Mouse (Mus musculus) gastrocnemius, adult 8-10 months (tissue): ENCODE results near the gene St6galnac6. TPM values are rescaled to one million over a fixed set of nuclear protein-coding genes. Genes with fewer than 3 reads are reported as not detected.

Experiments used
- microRNA-seq: library from miRNA; unstranded; fragments of <30 nt; microRNA quantifications from one replicate; pipeline ENCODE4 v1.2.0, GENCODE M21; 2022
- total RNA-seq, 4 experiments: library from RNA; stranded (reverse); gene quantifications; 2 replicates each; pipeline ENCODE4 v1.2.4; 2022

The St6galnac6 gene
- total RNA-seq, 4 experiments from 2014 or later = 48.6 to 61.3 (median 54.9) TPM

Small RNA genes lying within 50 kb of the gene (microRNA-seq; reads per million reads assigned to microRNA genes)
- not detected for gene Mir1954

Other genes starting within 250 kb of the St6galnac6 start
- gene Ciz1, start 247.4 kb upstream of the St6galnac6 start, total RNA-seq = 10 to 100 TPM; 18.3 to 28.1 (median 25.8) TPM
- 1 to 10 TPM; 2.6 to 5.9 (median 3.9) TPM for gene Dnm1, start 246.4 kb upstream of the St6galnac6 start, total RNA-seq
- 10 to 100 TPM; 40.1 to 46.1 (median 42.3) TPM for gene 1110008P14Rik, start 217.8 kb upstream of the St6galnac6 start, total RNA-seq
- 1 to 10 TPM in 1 of 4 experiments, under 1 TPM in 1, not detected in 2; 0.65 to 1.9 TPM for gene Lcn2, start 211.5 kb upstream of the St6galnac6 start, total RNA-seq
- gene Ptges2, start 203.8 kb upstream of the St6galnac6 start, total RNA-seq = 10 to 100 TPM; 33.8 to 40.1 (median 36.1) TPM
- gene Naif1, start 149.3 kb upstream of the St6galnac6 start, total RNA-seq = 1 to 10 TPM; 2.1 to 2.7 (median 2.3) TPM
- gene Slc25a25, start 148.3 kb upstream of the St6galnac6 start, total RNA-seq = 100 to 1,000 TPM in 1 of 4 experiments, 10 to 100 TPM in 3; 48.5 to 113 (median 60.4) TPM
- gene Fam102a, start 64.4 kb upstream of the St6galnac6 start, total RNA-seq = 1 to 10 TPM; 1.6 to 3.8 (median 2.9) TPM
- gene Dpm2, start 28.9 kb upstream of the St6galnac6 start, total RNA-seq = 10 to 100 TPM in 3 of 4 experiments, 1 to 10 TPM in 1; 9.2 to 15.0 (median 10.6) TPM
- gene Pip5kl1, start 24.9 kb upstream of the St6galnac6 start, total RNA-seq = not detected
- not detected for gene 9430097D07Rik, start 24.0 kb upstream of the St6galnac6 start, total RNA-seq
- gene St6galnac4, start 12.6 kb upstream of the St6galnac6 start, total RNA-seq = 10 to 100 TPM; 11.4 to 15.5 (median 13.8) TPM
- gene Ak1, start 22.0 kb downstream of the St6galnac6 start, total RNA-seq = 1,000 to 10,000 TPM; 1,455 to 1,877 (median 1,746) TPM
- 10 to 100 TPM; 17.4 to 26.6 (median 20.5) TPM for gene Eng, start 46.9 kb downstream of the St6galnac6 start, total RNA-seq
- gene Fpgs, start 104.4 kb downstream of the St6galnac6 start, total RNA-seq = 1 to 10 TPM; 4.2 to 5.8 (median 4.7) TPM
- 10 to 100 TPM; 17.0 to 22.2 (median 20.8) TPM for gene Cdk9, start 113.4 kb downstream of the St6galnac6 start, total RNA-seq
- 1 to 10 TPM; 3.3 to 6.6 (median 6.1) TPM for gene Sh2d3c, start 121.3 kb downstream of the St6galnac6 start, total RNA-seq
- gene 6330409D20Rik, start 141.3 kb downstream of the St6galnac6 start, total RNA-seq = not detected
- gene Tor2a, start 157.5 kb downstream of the St6galnac6 start, total RNA-seq = 1 to 10 TPM; 4.3 to 5.1 (median 4.6) TPM
- under 1 TPM in 1 of 4 experiments, not detected in 3; 0.09 TPM for gene Ttc16, start 175.9 kb downstream of the St6galnac6 start, total RNA-seq
- gene Ptrh1, start 176.1 kb downstream of the St6galnac6 start, total RNA-seq = 1 to 10 TPM; 1.4 to 3.8 (median 2.3) TPM
- not detected for gene Cfap157, start 184.7 kb downstream of the St6galnac6 start, total RNA-seq
- gene Stxbp1, start 247.5 kb downstream of the St6galnac6 start, total RNA-seq = 1 to 10 TPM; 2.0 to 2.6 (median 2.1) TPM